Mouse (Mus musculus) T-cell, adult 2 months (primary cell): ENCODE data around the gene Alad.

Experiments used
- DNase-seq: peaks from one replicate; pipeline ENCODE4 v3.0.0; 2022; ENCODE audit warnings: low spot score

Gene Alad

GRCm38 (mm10) chr4:62519849-62520233, at the start of gene Alad:
Gene Alad, minus strand, starts transcription at chr4:62519918.
- DNase-seq = peak; percentile 54

GRCm38 (mm10) chr4:62568359-62568758, 48.6 kb upstream of the Alad start:
- no peak for DNase-seq

- DNase-seq = no peak
These were observed 48.0 kb upstream of the Alad start for GRCm38 (mm10) chr4:62567696-62568095.

- no peak for DNase-seq
These were observed 46.8 kb upstream of the Alad start for GRCm38 (mm10) chr4:62566530-62566929.

- peak; percentile 64 for DNase-seq
These were observed 42.3 kb upstream of the Alad start for GRCm38 (mm10) chr4:62562006-62562405.

GRCm38 (mm10) chr4:62561630-62562001, 41.9 kb upstream of the Alad start:
- DNase-seq = no peak

- peak; percentile 83 for DNase-seq
These were observed 41.4 kb upstream of the Alad start for GRCm38 (mm10) chr4:62560963-62561629.

- DNase-seq = no peak
These were observed 40.1 kb upstream of the Alad start, which contains the start of gene Rgs3 for GRCm38 (mm10) chr4:62559797-62560329. Gene Rgs3, plus strand, starts transcription at chr4:62559847.

GRCm38 (mm10) chr4:62557436-62557835, 37.7 kb upstream of the Alad start:
- no peak for DNase-seq

GRCm38 (mm10) chr4:62551966-62552365, 32.2 kb upstream of the Alad start:
- peak; percentile 65 for DNase-seq

- DNase-seq = no peak
These were observed 25.1 kb upstream of the Alad start for GRCm38 (mm10) chr4:62544801-62545200.

GRCm38 (mm10) chr4:62543782-62544181, 24.1 kb upstream of the Alad start:
- no peak for DNase-seq

GRCm38 (mm10) chr4:62541802-62542201, 22.1 kb upstream of the Alad start:
- DNase-seq = no peak

GRCm38 (mm10) chr4:62533729-62534128, 14.0 kb upstream of the Alad start:
- DNase-seq = no peak

- no peak for DNase-seq
These were observed 7.9 kb upstream of the Alad start for GRCm38 (mm10) chr4:62527655-62528054.

GRCm38 (mm10) chr4:62526256-62526655, 6.5 kb upstream of the Alad start:
- no peak for DNase-seq

GRCm38 (mm10) chr4:62525489-62525811, 5.7 kb upstream of the Alad start:
- DNase-seq = no peak

- peak; percentile 95 for DNase-seq
These were observed 5.2 kb upstream of the Alad start, which contains the start of the genes Pole3 and 4933430I17Rik for GRCm38 (mm10) chr4:62524651-62525488. Gene Pole3, minus strand, starts transcription at chr4:62525068. Gene 4933430I17Rik, plus strand, starts transcription at chr4:62525369.

GRCm38 (mm10) chr4:62520892-62521400, 1.2 kb upstream of the Alad start:
- no peak for DNase-seq

GRCm38 (mm10) chr4:62519122-62519848, 433 bp downstream of the Alad start:
- DNase-seq = no peak

GRCm38 (mm10) chr4:62518416-62519121, 1.1 kb downstream of the Alad start:
- no peak for DNase-seq
